Mouse (Mus musculus) urinary bladder, postnatal 10 days (tissue): ENCODE results near the gene Zmynd8.

Source experiments
- DNase-seq: peaks from one replicate; pipeline ENCODE4 v3.0.0; 2022; ENCODE audit warnings: low spot score

The Zmynd8 gene

GRCm38 (mm10) chr2:165858453-165859384 is 40.1 kb downstream of the Zmynd8 start:
- no peak for DNase-seq

GRCm38 (mm10) chr2:165857841-165858426 is 40.9 kb downstream of the Zmynd8 start:
- no peak for DNase-seq

DNA sequence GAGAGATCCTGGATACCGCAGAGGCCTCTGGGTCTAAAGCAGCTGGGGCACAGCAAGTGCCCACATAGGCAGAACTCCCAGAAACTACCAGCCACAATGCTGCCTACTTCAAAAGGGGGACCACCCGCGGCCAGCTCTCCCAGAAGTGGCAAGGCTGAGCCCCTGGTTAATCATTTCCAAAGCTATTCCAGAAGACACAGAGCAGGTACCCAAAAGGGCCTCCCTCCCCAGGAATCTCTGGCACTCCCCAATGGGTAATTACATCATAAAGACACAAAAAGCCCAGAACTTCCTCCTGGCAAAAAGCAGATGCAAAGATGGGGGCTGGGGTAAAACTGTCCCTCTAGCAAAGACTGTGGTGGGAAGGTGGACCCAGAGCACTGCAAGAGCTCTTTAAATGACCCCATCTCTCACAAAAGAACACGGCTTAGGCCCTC is 41.4 kb downstream of the Zmynd8 start:
- no peak for DNase-seq

DNA sequence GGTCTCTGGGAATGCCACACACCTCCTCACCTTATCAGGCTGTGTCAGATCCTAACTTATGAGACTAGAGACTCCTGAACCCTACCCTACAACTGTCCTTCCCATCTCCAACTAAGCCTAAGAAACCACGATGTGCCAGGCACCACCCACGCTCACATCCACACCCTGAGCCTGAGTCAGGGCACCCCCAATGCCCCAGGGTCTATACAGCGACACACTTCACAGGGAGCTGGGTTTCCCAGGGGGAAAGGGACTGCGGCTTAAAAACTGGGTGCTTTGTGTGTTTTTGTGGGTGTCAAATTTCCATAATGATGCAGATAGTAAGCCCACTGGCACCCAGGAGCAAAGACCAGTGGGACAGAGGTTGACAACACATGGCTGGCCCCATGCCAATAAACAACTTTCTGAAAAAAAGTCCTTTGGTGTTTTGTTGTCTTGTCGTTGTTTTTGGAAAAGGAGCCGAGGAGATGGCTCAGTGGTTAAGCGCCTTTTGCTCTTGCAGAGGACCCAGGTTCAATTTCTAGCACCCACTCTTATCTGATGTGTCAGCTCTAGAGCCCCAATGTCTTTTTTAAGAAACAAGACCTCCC is 42.1 kb downstream of the Zmynd8 start:
- no peak for DNase-seq

- no peak for DNase-seq
Observed at GRCm38 (mm10) chr2:165855641-165856301, 43.0 kb downstream of the Zmynd8 start.

DNA sequence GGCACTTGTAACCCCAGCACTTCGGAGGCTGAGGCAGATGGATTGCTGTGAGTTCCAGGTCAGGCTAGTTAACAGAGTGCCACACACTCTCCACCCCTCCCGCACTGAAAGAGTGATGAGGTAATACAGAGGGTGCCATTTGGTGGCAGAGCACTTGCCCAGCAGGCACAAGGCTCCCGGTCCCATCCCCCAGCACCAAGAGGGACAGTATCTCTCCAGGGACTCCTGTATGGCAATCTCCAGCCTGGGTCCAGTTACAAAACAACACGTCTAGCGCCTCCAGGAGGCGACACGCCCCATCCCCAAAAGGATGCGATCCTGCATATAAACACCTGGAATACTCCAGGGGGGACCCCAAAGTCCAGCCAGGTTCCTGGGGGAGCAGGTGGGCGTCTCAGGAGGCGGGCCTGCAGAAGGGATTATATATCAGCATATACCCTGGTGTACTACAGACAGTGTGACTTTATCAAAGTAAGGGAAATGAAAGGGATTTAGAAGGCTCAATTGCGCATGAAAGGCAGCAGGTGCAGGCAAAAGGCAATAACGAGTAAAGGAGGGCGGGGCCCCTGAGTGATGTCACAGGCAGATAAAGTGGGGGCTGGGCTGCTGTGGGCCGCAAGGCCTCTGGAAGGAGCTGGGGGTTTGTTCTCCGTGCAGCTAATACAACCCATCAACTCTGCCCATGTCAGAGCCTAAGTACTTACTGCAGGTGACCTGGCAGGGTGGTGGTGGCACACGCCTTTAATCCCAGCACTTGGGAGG is 44.4 kb downstream of the Zmynd8 start:
- DNase-seq = no peak

DNA sequence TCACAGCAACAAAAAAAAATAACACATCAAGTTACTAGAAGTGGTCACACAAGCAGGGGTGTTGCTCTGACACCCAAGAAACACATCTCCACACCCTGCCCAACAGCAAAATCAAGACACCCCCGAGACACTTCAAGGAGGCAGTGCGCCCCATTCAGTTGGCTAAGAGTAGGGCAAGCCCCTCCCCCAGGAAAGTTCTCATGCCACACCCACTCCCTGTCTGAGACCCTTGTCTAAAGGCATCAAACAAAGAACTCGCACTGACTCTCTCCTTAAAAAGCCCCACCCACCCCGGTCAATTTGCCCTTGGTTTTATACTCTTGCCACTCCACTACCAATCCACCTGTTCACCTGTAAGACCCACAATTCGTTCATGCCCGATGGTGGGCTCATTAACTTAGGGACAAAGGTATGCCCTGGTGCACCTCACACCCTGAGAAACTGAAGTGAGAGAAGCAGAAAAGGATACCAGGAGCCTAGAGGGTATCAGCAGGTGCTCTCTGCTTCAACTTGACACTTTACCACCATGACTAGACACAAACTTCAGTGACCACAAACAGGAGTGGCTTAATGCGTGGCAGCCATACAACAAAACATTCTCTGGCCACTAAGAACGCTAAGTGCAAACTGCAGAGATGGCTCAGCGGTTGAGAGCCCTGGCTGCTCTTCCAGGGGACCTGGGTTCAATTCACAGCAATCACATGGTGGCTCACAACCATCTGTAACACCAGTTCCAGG is 45.8 kb downstream of the Zmynd8 start:
- DNase-seq = no peak

GRCm38 (mm10) chr2:165852453-165852852 is 46.4 kb downstream of the Zmynd8 start:
- DNase-seq = no peak

GRCm38 (mm10) chr2:165851811-165852415 is 46.9 kb downstream of the Zmynd8 start:
- DNase-seq = no peak

GRCm38 (mm10) chr2:165850826-165851225 is 48.0 kb downstream of the Zmynd8 start:
- DNase-seq = no peak

GRCm38 (mm10) chr2:165849129-165849528 is 49.7 kb downstream of the Zmynd8 start:
- no peak for DNase-seq

DNA sequence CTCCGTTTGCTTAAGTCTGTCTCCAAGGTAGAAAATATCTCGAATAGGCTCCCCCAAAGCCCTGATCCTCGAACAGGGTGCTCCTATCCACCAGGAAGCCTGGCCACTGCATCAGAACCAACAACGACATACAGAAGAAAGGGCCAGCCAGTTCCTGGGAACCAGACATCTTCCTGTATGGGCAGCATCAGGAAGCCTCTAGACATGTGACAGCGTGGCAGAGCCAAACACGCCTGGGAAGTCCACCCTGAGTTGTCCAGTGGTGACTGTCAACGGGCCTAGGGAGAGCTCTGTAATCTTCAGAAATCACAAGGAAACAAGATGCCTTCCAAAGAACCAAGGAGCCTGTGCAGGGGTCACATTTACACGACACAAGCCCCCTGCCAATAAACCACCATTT is 52.0 kb downstream of the Zmynd8 start:
- no peak for DNase-seq

- DNase-seq = no peak
Observed at GRCm38 (mm10) chr2:165845490-165845889, 53.3 kb downstream of the Zmynd8 start.

- no peak for DNase-seq
Observed at GRCm38 (mm10) chr2:165843350-165843749, 55.5 kb downstream of the Zmynd8 start.

DNA sequence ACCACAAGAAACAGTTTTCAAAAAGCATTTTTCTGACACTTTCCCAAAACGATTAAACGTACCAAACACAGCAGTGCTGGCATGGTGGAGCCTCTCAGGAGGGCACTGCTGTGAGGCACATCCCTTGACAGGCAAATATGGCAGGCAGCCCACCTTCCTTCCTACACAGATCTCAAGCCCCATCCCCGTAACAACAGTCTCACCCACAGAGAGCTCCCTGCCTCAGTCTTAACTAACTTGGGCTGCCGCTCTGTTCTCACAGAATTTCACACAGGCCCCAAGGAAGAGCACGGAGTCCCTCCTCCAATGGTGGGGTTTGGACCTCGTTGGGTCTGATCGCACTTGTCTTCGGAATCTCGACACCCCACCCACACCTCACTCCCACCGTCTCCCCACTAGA is 56.6 kb downstream of the Zmynd8 start:
- DNase-seq = no peak

- DNase-seq = no peak
Observed at GRCm38 (mm10) chr2:165841805-165842204, 57.0 kb downstream of the Zmynd8 start.

GRCm38 (mm10) chr2:165840852-165841251 is 58.0 kb downstream of the Zmynd8 start:
- DNase-seq = no peak

DNA sequence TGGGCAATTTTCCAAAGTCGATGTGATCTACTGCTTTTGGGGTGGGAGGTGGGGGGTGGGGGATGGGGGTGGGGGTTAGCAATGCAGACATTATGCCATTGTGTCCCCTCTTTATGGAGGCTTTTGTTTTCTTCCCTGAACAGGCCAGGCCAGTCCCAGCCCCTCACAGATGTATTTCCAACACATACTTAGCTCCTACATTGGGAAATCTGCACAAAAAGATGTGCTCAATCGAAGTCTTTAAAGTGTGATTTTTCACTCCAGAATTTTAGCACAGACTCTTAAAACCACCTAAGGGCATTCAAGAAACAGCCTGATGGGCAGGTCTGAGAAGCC is 59.5 kb downstream of the Zmynd8 start:
- no peak for DNase-seq

DNA sequence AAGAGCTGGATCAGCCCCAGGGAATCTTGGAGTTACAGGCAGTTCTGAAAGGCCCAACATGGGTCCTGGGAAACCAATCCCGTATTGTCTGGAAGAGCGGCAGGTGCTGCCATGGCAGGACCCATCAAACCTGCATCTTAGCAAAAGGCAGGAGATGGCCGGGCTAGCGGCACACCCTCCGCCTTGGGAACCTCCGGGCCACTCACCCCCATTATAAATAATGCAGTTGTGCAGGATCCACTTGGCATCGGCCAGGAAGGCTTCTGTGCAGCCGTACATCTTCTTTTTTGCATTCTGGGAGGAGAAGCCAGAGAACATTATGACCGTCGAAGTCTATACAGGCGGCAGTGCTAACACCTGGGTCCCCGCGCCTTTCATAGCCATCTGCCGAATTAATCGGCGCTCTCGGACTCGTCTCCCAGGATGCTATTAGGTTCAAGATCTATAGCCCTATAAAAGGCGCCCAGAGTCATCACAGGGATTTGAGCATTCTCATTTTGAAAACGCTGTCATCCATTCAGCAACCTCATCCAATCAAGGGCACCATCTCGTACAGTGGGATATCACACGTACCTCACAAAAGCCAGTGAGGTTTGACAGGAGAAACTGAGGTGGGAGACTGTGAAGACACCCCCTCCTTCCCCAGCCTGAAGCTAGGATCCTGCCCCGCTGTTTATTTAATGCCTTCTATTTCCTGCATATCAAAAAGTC is 60.1 kb downstream of the Zmynd8 start:
- no peak for DNase-seq

DNA sequence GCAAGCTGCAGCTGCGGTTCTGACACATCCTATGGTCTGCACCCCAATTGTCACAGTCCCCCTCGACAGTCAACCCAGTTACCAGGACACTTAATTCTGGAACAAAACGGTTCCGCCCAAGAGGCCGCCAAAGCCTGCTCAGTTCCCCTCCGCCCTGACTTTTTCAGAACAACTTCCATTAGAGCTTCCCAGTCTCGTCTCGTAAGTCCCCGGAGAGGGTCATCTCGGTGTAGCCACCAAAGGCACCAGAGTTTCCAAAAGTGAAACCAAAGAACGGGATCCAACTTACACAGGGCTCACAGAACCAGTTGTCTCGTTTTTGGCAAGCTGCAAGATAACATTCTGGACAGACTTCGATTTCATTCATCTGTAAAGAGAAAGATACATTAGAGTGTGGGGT is 64.2 kb downstream of the Zmynd8 start:
- DNase-seq = no peak
